Mouse (Mus musculus) midbrain, embryonic 15.5 days (tissue): ENCODE measurements around the gene Mindy2. TPM values are rescaled to one million over a fixed set of nuclear protein-coding genes. Genes with fewer than 3 reads are reported as not detected.

Experiments
- ATAC-seq: fragments of 200-750 bp; cut with Nextera tagmentation; replicated peaks from 2 replicates; pipeline ENCODE4 v1.8.0; 2017; ENCODE audit warnings: moderate TSS enrichment
- H3K27ac ChIP-seq: fragments of 300-500 bp; sonication (generic); 2 replicates; pipeline ENCODE4 v1.5.1; 2015; ENCODE audit warnings: mild to moderate bottlenecking, inconsistent platforms
- H3K27me3 ChIP-seq: fragments of 300-500 bp; sonication (generic); replicated peaks from 2 replicates; pipeline ENCODE4 v1.6.1; 2015; ENCODE audit warnings: inconsistent platforms
- H3K36me3 ChIP-seq: fragments of 300-500 bp; sonication (generic); replicated peaks from 2 replicates; pipeline ENCODE4 v1.6.1; 2015; ENCODE audit warnings: inconsistent platforms
- H3K4me1 ChIP-seq: fragments of 300-500 bp; sonication (generic); 2 replicates; pipeline ENCODE4 v1.6.1; 2015; ENCODE audit warnings: inconsistent platforms
- H3K4me2 ChIP-seq: fragments of 300-500 bp; sonication (generic); 2 replicates; pipeline ENCODE4 v1.6.1; 2015; ENCODE audit warnings: inconsistent platforms, mild to moderate bottlenecking, moderate library complexity
- H3K4me3 ChIP-seq: fragments of 300-500 bp; sonication (generic); 2 replicates; pipeline ENCODE4 v1.5.1; 2015; ENCODE audit warnings: mild to moderate bottlenecking, inconsistent platforms
- H3K9ac ChIP-seq: fragments of 300-500 bp; sonication (generic); 2 replicates; pipeline ENCODE4 v1.6.1; 2015; ENCODE audit warnings: mild to moderate bottlenecking, inconsistent platforms
- H3K9me3 ChIP-seq: fragments of 300-500 bp; sonication (generic); 2 replicates; pipeline ENCODE4 v1.6.1; 2016; ENCODE audit warnings: inconsistent platforms
- WGBS: fragments of 180-500 bp; shearing (Covaris S2); methylation state at CpG from one replicate; pipeline ENCODE4 v1.1.7; 2015; ENCODE audit warnings: mixed read lengths; 5-methylcytosine and 5-hydroxymethylcytosine counted together
- polyA plus RNA-seq: library from polyadenylated mRNA; unstranded; fragments of >200 nt; fragmentation: Nextera tagmentation; extraction: Ambion mirVana; gene quantifications from 2 replicates; pipeline ENCODE4 v1.2.1, GENCODE M21; 2015

Mindy2 gene
- polyA plus RNA-seq, 1 experiment from 2014 or later: 23.7 TPM

DNA sequence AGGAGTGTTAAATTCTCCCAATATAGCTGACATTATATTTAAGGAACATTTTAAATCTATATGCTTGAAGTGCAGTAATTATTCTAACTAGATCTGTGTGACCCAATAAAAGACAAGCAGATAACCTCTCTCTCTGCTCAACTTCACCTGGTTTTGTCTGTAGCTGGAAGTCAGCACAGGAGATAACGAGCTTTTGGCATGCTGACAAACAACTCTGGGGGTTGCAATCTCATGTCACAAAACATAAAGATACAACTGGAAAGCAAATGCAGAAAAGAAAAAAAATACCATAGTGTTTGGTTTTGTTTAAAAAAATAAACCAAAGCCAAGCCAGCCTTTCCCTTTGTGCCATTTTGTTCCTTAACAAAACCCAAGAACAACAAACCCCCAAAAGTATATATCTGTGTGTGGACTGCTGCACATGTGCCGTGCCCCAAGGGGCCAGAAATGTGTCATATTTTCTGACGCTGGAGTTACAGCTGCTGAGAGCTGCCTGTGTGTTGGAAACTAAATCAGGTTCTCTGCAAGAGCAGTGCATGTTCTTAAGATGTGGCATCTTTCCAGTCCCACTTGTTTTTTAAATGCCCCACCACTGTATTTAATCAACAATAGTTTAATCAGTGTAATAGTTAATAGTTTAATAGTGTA, 45.8 kb downstream of the Mindy2 start:
- peaks cover 5% of the 10 kb centered on the region; the same call in 1 of the 2 replicates for H3K36me3 ChIP-seq
- 76% methylated on average over 3 of the region's 3 CpGs for WGBS
- H3K4me3 ChIP-seq: no peak overlapping the region
- no peak overlapping the region for H3K9ac ChIP-seq
- no peaks in the 10 kb centered on the region for H3K27me3 ChIP-seq
- no peak overlapping the region for H3K4me2 ChIP-seq
- no peak overlapping the region for H3K27ac ChIP-seq
- H3K9me3 ChIP-seq: no peaks in the 10 kb centered on the region
- H3K4me1 ChIP-seq: no peaks in the 10 kb centered on the region
- no peak for ATAC-seq

DNA sequence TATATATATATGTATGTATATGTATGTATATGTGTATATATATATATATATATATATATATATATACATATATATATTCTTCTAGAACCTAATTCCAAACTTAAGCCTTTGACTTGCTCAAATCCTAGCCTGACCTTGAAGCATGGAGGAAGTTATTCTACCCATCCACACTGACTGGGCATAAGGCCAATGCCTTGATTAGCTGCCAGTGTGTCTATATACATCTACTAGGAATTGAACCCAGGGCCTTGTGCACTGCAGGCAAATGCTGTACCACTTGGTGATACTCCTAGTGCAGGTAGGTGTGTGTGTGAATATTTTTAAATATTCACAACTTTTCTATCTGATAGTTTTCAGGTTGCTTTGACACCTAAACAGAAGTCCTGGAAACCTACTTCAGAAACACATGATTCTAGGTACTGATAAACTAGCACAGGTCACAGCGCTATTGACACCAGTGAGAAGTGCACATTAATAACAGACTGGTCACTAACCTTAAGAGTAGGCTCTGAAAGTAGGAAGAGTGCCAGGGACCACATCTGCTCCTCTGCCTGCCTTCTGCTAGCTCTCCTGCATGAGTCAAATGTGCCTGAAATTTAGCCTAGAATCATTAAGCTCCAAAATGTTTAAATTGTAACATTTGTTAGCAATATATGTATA, 54.7 kb downstream of the Mindy2 start:
- WGBS: 100% methylated on average over 1 of the region's 1 CpGs
- Histone ChIP-seq H3K4me2 (no peak overlapping the region), H3K4me3 (no peak overlapping the region), H3K36me3 (peaks cover 8% of the 10 kb centered on the region; the same call in 1 of the 2 replicates), H3K27ac (no peak overlapping the region), H3K27me3 (no peaks in the 10 kb centered on the region), H3K9ac (no peak overlapping the region), H3K4me1 (no peaks in the 10 kb centered on the region), H3K9me3 (no peaks in the 10 kb centered on the region)
- no peak for ATAC-seq

DNA sequence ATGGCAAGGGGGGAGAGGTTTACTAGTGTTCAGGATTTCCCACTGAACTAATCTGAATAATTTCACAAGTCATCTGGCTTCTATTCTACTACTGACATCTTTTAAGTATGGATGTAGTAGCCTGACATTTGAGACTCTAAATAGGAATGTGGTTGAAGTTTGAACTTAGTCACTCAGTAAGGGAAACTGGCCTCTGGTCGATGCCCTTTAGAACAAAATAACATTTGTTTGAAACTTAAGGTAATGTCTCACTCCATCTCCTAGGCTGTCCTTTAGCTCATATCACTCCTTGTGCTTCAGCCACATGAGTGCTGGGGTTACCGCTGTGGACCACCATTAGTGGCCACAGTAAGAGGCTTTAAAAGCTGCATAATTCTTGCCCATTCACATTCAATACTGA, 58.7 kb downstream of the Mindy2 start:
- Histone ChIP-seq H3K9me3 (no peaks in the 10 kb centered on the region), H3K4me3 (no peak overlapping the region), H3K4me1 (no peaks in the 10 kb centered on the region), H3K36me3 (peaks cover 14% of the 10 kb centered on the region), H3K4me2 (no peak overlapping the region), H3K27ac (no peak overlapping the region), H3K27me3 (no peaks in the 10 kb centered on the region), H3K9ac (no peak overlapping the region)
- ATAC-seq: no peak
- WGBS: 90% methylated on average over 2 of the region's 2 CpGs

DNA sequence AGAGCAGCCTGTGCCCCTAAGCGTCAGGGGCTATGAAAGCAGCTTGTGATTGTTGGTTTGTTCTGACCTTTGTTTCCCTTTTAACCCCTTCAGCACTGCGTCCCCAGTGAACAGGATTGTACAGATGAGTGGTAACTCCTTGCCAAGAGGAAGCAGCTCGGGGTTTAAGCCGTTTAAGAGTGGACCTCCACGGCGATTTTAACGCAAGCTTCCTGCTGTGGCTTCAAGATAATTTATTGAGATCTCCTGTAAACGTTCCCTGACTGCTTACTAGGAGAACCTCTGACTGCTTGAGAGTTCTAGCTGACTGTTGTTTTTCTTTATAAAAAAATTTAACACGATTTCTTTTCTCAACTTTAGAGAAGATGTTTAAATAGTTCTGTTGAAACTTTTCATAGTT, 65.5 kb downstream of the Mindy2 start:
- WGBS: 72% methylated on average over 9 of the region's 9 CpGs
- H3K9me3 ChIP-seq: no peaks in the 10 kb centered on the region
- no peak overlapping the region for H3K4me3 ChIP-seq
- H3K4me1 ChIP-seq: no peaks in the 10 kb centered on the region
- H3K27me3 ChIP-seq: no peaks in the 10 kb centered on the region
- H3K9ac ChIP-seq: no peak overlapping the region
- no peak overlapping the region for H3K4me2 ChIP-seq
- H3K36me3 ChIP-seq: peaks cover 60% of the 10 kb centered on the region
- ATAC-seq: no peak
- no peak overlapping the region for H3K27ac ChIP-seq

DNA sequence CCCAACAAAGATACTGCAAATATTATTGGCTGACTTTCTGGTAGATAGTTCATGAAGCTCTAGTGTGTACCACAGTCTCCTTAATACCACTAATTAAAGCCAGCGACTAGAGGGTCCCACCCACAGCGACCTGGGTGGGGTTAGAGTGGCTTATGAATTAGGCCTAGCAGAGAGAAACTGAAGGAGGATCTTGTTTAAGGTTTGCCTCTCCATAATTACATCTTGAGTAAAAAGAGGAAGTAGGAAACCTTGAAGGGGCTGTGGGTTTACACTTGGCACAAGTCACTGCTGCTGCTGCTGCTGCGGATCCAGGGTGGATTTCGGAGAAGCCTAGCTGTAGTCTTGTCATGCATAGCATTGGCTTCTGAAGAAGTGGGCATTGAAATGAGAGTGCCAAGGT, 66.2 kb downstream of the Mindy2 start:
- 94% methylated on average over 4 of the region's 4 CpGs for WGBS
- no peaks in the 10 kb centered on the region for H3K4me1 ChIP-seq

DNA sequence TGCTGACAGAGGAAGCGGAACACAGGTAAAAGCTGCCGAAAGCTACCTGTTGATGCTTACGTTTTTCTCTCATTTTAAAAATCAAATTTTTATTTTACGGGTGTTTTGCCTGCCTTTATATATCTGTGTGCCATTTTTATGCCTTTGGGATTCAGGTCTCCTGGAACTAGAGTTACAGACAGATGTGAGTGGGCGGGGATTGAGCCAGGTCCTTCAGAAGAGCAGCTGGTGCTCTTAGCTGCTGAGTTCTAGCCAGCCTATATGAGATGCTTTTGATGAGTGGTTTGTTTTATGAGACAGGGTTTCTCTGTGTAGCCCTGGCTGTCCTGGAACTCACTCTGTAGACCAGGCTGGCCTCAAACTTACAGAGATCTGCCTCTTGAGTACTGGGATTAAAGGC, 69.8 kb downstream of the Mindy2 start:
- Histone ChIP-seq H3K9me3 (no peaks in the 10 kb centered on the region), H3K27ac (no peak overlapping the region), H3K36me3 (peaks cover 64% of the 10 kb centered on the region), H3K4me1 (no peaks in the 10 kb centered on the region), H3K9ac (no peak overlapping the region), H3K4me2 (no peak overlapping the region), H3K27me3 (no peaks in the 10 kb centered on the region), H3K4me3 (no peak overlapping the region)
- ATAC-seq: no peak
- 93% methylated on average over 5 of the region's 5 CpGs for WGBS

More for the DNA sequence above, 66.2 kb downstream of the Mindy2 start:
- no peaks in the 10 kb centered on the region for H3K9me3 ChIP-seq
- H3K36me3 ChIP-seq: peaks cover 64% of the 10 kb centered on the region
- H3K4me3 ChIP-seq: no peak overlapping the region
- no peak overlapping the region for H3K9ac ChIP-seq
- no peak overlapping the region for H3K4me2 ChIP-seq
- no peak overlapping the region for H3K27ac ChIP-seq
- ATAC-seq: no peak
- no peaks in the 10 kb centered on the region for H3K27me3 ChIP-seq

DNA sequence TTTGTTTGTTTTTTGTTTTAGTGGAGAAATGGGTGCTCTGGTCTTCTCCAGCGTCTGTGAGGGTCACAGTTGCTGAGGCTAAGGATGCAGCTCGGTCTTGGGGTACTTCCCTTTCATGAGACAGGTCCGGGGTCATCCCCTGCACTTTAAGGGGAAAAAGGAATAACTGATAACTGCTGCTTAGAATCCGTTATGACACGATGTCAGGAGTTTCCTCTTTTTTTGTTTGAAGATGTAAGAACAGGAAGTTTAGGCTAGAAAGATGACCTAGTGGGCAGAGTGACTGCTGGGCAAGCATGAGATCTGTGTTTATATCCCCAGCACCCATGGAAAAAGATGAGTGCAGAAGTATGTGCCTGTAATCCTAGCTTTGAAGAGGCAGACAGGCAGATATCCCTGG, 71.8 kb downstream of the Mindy2 start:
- no peaks in the 10 kb centered on the region for H3K27me3 ChIP-seq
- no peaks in the 10 kb centered on the region for H3K4me1 ChIP-seq
- no peak for ATAC-seq
- no peak overlapping the region for H3K27ac ChIP-seq
- no peak overlapping the region for H3K4me3 ChIP-seq
- no peak overlapping the region for H3K4me2 ChIP-seq
- no peak overlapping the region for H3K9ac ChIP-seq
- 96% methylated on average over 5 of the region's 5 CpGs for WGBS
- H3K9me3 ChIP-seq: no peaks in the 10 kb centered on the region
- H3K36me3 ChIP-seq: peaks cover 64% of the 10 kb centered on the region

DNA sequence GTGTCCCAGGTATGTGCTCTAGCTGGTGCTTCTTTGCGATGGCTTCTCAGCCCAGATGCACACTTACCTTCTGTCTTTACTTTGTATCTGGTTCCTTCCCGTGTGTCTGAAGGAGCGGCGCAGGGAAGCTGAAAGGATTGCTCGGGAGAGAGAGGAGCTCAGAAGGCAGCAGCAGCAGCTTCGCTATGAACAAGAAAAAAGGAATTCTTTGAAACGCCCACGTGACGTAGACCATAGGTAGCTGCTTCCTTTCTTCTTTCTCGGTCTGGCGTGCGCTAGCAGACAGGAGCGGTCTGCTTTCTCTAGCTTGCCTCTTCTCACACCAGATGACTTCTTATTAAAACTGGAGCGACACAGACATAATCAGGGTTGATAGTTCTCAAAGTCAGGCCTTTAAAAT, 72.3 kb downstream of the Mindy2 start:
- Histone ChIP-seq H3K9ac (no peak overlapping the region), H3K27ac (no peak overlapping the region), H3K27me3 (no peaks in the 10 kb centered on the region), H3K36me3 (peaks cover 66% of the 10 kb centered on the region), H3K4me2 (no peak overlapping the region), H3K4me1 (no peaks in the 10 kb centered on the region), H3K9me3 (no peaks in the 10 kb centered on the region), H3K4me3 (no peak overlapping the region)
- 86% methylated on average over 14 of the region's 14 CpGs for WGBS
- no peak for ATAC-seq

DNA sequence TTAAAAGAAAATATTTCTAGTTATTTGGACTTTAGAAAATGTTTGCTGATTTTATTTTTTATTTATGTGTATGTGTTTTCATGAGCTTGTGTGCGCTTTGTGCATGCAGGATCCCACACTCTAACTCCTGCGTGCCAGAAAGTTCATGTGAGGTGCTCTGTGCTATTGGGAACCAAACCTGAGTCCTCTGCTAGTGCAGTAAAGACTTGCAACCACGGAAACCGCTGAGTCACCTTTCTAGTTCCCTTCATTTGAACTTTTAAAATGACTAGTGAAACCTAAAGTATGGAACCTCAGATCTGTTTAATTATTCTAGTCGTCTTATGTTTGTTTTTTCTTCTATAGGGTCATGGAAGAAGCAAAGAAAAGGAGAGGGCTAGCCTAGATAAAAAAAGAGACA, 76.0 kb downstream of the Mindy2 start:
- no peak for ATAC-seq
- Histone ChIP-seq H3K36me3 (peaks cover 43% of the 10 kb centered on the region), H3K4me3 (no peak overlapping the region), H3K9me3 (no peaks in the 10 kb centered on the region), H3K27ac (no peak overlapping the region), H3K4me1 (no peaks in the 10 kb centered on the region), H3K27me3 (no peaks in the 10 kb centered on the region), H3K4me2 (no peak overlapping the region), H3K9ac (no peak overlapping the region)
- WGBS: 91% methylated on average over 5 of the region's 5 CpGs

DNA sequence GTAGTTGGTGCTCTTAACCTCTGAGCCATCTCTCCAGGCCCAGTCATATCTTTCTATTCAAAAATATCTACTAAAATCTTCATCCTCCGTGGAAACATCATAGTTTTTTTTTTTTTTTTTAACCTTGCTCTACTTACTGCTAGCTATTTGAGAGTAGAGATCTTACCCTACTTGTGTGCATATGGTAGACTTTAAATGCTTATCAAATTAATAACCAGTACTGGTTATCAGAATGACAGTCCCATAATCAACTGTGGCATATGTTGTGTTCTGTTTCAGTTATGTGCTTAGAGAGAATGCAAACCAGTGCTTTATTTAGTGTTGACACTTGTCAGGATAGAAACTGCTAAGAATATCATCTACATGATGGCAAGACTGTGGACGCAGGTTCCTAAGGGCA, 78.9 kb downstream of the Mindy2 start:
- no peaks in the 10 kb centered on the region for H3K4me1 ChIP-seq
- no peak overlapping the region for H3K27ac ChIP-seq
- no peaks in the 10 kb centered on the region for H3K9me3 ChIP-seq
- peaks cover 48% of the 10 kb centered on the region for H3K36me3 ChIP-seq
- H3K4me3 ChIP-seq: no peak overlapping the region
- ATAC-seq: no peak
- no peaks in the 10 kb centered on the region for H3K27me3 ChIP-seq
- no peak overlapping the region for H3K4me2 ChIP-seq
- 95% methylated on average over 2 of the region's 2 CpGs for WGBS
- no peak overlapping the region for H3K9ac ChIP-seq

DNA sequence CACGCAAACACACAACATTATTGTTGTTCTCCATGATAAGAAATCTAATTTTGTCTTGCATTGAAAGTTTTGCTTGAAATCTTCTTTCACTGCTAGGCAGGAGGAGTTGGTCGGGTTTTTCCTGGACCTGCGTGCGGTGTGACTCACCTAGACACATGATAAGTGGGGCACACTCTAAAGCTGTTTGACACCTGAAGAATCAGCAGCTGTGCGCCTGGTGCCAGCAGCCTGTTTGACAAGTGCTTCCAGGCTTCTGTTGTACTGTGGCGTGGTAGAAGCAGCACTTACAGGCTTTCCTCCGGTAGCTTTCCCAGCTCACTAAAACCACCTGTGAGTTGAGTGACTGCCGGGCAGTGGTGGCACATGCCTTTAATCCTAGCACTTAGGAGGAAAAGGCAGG, 86.6 kb downstream of the Mindy2 start:
- H3K27ac ChIP-seq: no peak overlapping the region
- no peak overlapping the region for H3K9ac ChIP-seq
- no peaks in the 10 kb centered on the region for H3K4me1 ChIP-seq
- H3K9me3 ChIP-seq: no peaks in the 10 kb centered on the region
- H3K27me3 ChIP-seq: no peaks in the 10 kb centered on the region
- H3K4me3 ChIP-seq: no peak overlapping the region
- H3K4me2 ChIP-seq: no peak overlapping the region
- WGBS: 92% methylated on average over 8 of the region's 8 CpGs
- no peak for ATAC-seq
- peaks cover 18% of the 10 kb centered on the region for H3K36me3 ChIP-seq

DNA sequence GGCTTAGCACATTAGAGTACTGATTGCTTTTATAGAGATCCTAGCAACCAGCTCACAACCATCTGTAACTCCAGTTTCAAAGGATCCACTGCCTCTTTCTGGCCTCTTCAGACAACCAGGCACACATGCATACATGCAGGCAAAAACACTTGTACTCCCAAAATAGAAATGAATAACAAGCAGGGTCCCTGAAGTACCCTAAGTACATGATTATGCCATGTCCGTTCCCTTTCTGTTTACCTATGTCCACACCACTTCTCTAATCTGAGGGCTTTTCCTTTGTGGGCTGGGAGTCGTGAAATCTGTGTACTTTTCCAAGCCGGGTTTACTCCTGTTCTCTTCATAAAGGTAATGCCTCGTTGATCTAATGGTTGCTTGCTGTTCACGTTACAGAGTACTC, 89.3 kb downstream of the Mindy2 start:
- Histone ChIP-seq H3K4me2 (no peak overlapping the region), H3K9me3 (no peaks in the 10 kb centered on the region), H3K4me1 (no peaks in the 10 kb centered on the region), H3K27ac (no peak overlapping the region), H3K9ac (no peak overlapping the region), H3K27me3 (no peaks in the 10 kb centered on the region), H3K36me3 (0 out of 2 replicates have a peak, but pooled peaks cover 2% of the 10 kb centered on the region), H3K4me3 (no peak overlapping the region)
- no peak for ATAC-seq
- WGBS: 89% methylated on average over 5 of the region's 5 CpGs

DNA sequence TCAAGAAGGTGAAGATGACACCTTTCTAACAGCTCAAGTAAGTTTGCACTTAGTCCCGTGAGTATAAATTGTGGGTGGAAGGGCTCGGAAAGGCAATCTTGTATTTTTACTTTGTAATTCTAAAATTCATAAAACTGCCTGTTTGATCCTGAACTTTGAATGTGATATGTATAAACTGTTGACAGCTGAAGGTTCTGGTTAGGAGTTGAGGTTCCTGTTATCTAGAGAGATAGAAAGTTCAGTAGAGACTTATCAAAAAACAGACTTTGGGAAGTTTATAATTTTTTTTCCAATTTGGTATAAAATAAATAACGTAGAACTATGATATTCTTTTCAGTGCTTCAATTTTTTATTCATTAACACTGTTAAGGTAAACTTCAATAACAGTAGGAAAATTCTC, 94.1 kb downstream of the Mindy2 start:
- no peaks in the 10 kb centered on the region for H3K9me3 ChIP-seq
- WGBS: 96% methylated on average over 3 of the region's 3 CpGs
- no peaks in the 10 kb centered on the region for H3K27me3 ChIP-seq
- ATAC-seq: no peak
- no peaks in the 10 kb centered on the region for H3K4me1 ChIP-seq
- no peak overlapping the region for H3K4me2 ChIP-seq
- no peak overlapping the region for H3K4me3 ChIP-seq
- no peak overlapping the region for H3K9ac ChIP-seq
- H3K36me3 ChIP-seq: no peaks in the 10 kb centered on the region
- H3K27ac ChIP-seq: no peak overlapping the region
